Mouse (Mus musculus) liver, adult 2 months (tissue): Measurements from ENCODE around the gene Scly. TPM values are rescaled to one million over a fixed set of nuclear protein-coding genes. Genes with fewer than 3 reads are reported as not detected.

Experiments
- DNase-seq: peaks from one replicate; pipeline ENCODE4 v3.0.0-alpha.2; 2011; ENCODE audit warnings: low read depth, low spot score; ENCODE audit errors: extremely low read depth
- H3K27ac ChIP-seq: fragments of 200-500 bp; replicated peaks from 2 replicates; pipeline ENCODE4 v1.5.1; 2012; ENCODE audit warnings: low read depth, mild to moderate bottlenecking, control low read depth, inconsistent platforms, low read length; ENCODE audit not compliant: insufficient read depth
- H3K27me3 ChIP-seq: fragments of 200-500 bp; 2 replicates; pipeline ENCODE4 v1.6.1; 2012; ENCODE audit warnings: mild to moderate bottlenecking, moderate library complexity, low read length, inconsistent platforms; ENCODE audit not compliant: control insufficient read depth, insufficient read depth
- H3K36me3 ChIP-seq: fragments of 200-500 bp; 2 replicates; pipeline ENCODE4 v1.6.1; 2012; ENCODE audit warnings: low read length, inconsistent platforms; ENCODE audit not compliant: control insufficient read depth, insufficient read depth
- H3K4me1 ChIP-seq: fragments of 200-500 bp; 2 replicates; pipeline ENCODE4 v1.6.1; 2011; ENCODE audit warnings: low read length; ENCODE audit not compliant: control insufficient read depth, insufficient read depth
- H3K4me3 ChIP-seq: fragments of 200-500 bp; 2 replicates; pipeline ENCODE4 v1.5.1; 2011; ENCODE audit warnings: low read depth, mild to moderate bottlenecking, control low read depth, low read length, moderate library complexity; ENCODE audit not compliant: insufficient read depth
- H3K79me2 ChIP-seq: fragments of 200-500 bp; 2 replicates; pipeline ENCODE4 v1.6.1; 2012; ENCODE audit warnings: inconsistent platforms, mild to moderate bottlenecking, low read length, moderate library complexity; ENCODE audit not compliant: control insufficient read depth, insufficient read depth
- H3K9ac ChIP-seq: fragments of 200-500 bp; 2 replicates; pipeline ENCODE4 v1.6.1; 2012; ENCODE audit warnings: low read depth, mild to moderate bottlenecking, control low read depth, inconsistent platforms, low read length
- CTCF ChIP-seq: fragments of 200-500 bp; IDR thresholded peaks from 2 replicates; pipeline ENCODE4 v1.5.1; 2011; ENCODE audit warnings: low read depth, low read length, control low read depth
- POLR2A ChIP-seq: fragments of 200-500 bp; IDR thresholded peaks from 2 replicates; pipeline ENCODE4 v1.6.1; 2011; ENCODE audit warnings: low read length, control low read depth; ENCODE audit not compliant: insufficient read depth; ENCODE audit errors: extremely low read depth
- WGBS: fragments of 180-500 bp; shearing (Covaris S2); methylation state at CpG from one replicate; pipeline ENCODE4 v1.1.7; 2018; 5-methylcytosine and 5-hydroxymethylcytosine counted together
- polyA plus RNA-seq: library from polyadenylated mRNA; depleted of rRNA; stranded (reverse); fragments of >200 nt; gene quantifications from 2 replicates; pipeline ENCODE4 v1.2.3, GENCODE M21; 2012
- total RNA-seq: library from RNA; depleted of rRNA; stranded (reverse); fragments of >200 nt; gene quantifications from 2 replicates; pipeline ENCODE4 v1.2.3, GENCODE M21; 2014

Gene Scly
- total and polyA plus RNA-seq, 2 experiments, result 50.4 to 106 TPM

DNA sequence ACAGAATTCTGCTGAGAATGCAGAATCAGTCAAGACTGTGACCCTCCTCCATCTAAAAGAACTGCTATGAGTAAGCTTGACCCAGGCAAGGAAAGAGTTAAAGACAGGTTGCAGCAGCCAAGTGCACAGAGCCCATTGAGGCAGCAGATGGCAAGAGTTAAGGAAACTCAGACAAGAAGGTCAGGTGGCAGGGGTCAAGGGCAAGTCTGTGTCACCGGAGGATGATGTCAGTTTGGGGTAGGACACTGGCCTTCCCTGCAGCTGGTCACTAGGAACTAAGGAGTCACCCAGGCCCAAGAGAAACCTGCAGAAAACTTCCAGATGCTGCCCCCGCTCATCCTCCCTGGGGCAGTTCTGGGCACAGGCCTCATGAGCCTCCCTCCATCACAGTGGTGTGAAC lies 26.5 kb downstream of the Scly start:
- no peaks in the 10 kb centered on the region for H3K27me3 ChIP-seq
- no peak overlapping the region for H3K4me3 ChIP-seq
- H3K27ac ChIP-seq, result no peak overlapping the region
- H3K79me2 ChIP-seq, result no peaks in the 10 kb centered on the region
- WGBS, result 90% methylated on average over 2 of the region's 2 CpGs
- no peak for DNase-seq
- H3K9ac ChIP-seq, result no peak overlapping the region
- H3K36me3 ChIP-seq, result no peaks in the 10 kb centered on the region
- TF ChIP-seq CTCF (no peak), POLR2A (no peak)
- H3K4me1 ChIP-seq, result peaks cover 7% of the 10 kb centered on the region

DNA sequence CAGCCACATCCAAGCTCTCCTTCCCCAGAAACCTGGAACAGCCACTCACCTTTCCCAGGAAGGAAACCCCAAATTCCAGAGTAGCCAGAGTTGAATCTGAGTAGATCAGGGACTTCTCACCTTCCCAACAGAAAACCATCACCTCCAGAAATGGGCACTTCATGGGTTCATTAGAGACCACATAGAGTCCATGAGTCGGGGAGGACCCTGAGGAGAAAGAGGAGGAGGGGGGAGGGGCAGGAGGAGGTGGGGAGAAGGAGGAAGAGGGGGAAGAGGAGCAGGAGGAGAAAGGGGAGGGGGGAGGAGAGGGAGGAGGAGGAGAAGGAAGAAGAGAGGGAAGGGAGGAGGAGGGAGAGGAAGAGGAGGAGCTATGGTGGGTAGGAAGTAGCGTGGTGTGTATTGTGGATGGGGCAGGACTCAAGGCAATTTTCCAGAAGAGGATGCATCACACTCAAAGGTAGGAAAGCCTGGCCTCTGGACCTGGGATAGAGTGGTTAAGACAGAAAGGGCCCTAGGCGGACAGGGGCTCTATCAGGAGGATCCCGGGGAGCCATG lies 27.4 kb downstream of the Scly start:
- WGBS, result 83% methylated on average over 4 of the region's 4 CpGs
- H3K9ac ChIP-seq, result no peak overlapping the region
- TF ChIP-seq POLR2A, result no peak

DNA sequence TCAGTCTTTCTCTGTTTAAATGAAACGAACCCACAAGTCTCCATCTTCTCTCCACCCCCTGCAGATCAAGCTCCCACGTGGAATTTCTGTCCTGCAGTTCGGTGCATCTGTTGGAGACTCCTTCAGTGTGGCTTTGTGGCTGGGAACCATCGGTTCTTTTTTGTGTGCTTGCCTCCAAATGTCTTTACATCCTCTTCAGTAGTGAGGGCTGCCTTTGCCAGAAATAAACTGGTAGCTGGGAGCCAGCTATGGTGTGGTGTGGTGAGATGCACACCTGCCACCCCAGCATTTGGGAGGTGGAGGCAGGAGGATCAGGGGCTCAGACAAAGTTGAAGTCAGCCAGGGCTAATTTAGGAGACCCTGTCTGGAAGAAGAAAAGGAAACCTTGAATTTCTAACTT lies 34.0 kb downstream of the Scly start:
- Histone ChIP-seq H3K27ac (no peak overlapping the region), H3K36me3 (no peaks in the 10 kb centered on the region), H3K4me1 (no peaks in the 10 kb centered on the region), H3K27me3 (no peaks in the 10 kb centered on the region), H3K79me2 (no peaks in the 10 kb centered on the region), H3K9ac (no peak overlapping the region), H3K4me3 (no peak overlapping the region)
- 65% methylated on average over 4 of the region's 4 CpGs for WGBS
- no peak for DNase-seq
- TF ChIP-seq CTCF (no peak), POLR2A (no peak)

More for the DNA sequence above, 27.4 kb downstream of the Scly start:
- Histone ChIP-seq H3K27ac (no peak overlapping the region), H3K4me3 (no peak overlapping the region), H3K36me3 (no peaks in the 10 kb centered on the region), H3K27me3 (no peaks in the 10 kb centered on the region), H3K4me1 (peaks cover 7% of the 10 kb centered on the region), H3K79me2 (no peaks in the 10 kb centered on the region)
- DNase-seq, result no peak

DNA sequence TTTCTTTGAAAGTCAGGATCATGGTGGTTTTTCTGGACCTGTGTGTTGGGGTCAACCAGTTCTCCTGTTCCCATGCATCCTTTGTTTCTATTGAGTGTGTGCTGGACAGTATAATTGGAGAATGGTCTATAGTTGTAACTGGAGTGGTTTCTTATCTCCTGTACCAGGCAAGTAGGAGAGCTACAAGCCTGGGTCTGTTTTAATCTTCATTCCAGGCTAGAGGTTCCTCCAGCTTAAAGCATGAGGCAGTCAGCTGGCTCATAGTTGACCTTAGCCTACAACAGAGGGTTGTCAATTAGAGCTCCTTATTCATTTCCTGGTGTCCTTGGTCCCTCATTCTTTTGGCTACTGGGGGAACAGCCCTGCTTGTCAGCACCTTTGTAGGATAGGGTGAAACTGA lies 35.4 kb downstream of the Scly start:
- no peak for DNase-seq
- Histone ChIP-seq H3K36me3 (no peaks in the 10 kb centered on the region), H3K4me1 (no peaks in the 10 kb centered on the region), H3K27ac (no peak overlapping the region), H3K27me3 (no peaks in the 10 kb centered on the region), H3K9ac (no peak overlapping the region), H3K79me2 (no peaks in the 10 kb centered on the region), H3K4me3 (no peak overlapping the region)
- TF ChIP-seq CTCF, result no peak
- no peak for TF ChIP-seq POLR2A

DNA sequence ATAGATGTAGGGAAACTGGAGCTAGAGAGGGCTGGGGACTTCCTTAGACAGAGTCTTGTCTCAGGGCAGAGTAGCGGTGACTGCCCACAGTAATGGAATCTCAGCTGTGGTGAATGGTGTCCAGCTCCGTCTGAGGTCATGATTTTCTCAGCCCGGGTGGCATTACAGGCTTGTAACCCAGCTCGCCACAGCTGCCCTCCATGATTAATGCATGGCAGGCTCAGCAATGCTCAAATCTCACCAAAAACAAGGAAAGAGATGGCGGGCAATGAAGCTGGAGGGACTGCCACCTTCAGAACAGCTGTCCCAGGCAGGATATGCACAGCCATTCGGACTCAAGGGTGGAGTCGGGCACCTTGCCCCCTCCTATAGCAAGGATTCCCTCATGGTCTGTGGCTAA lies 39.2 kb downstream of the Scly start:
- Histone ChIP-seq H3K27me3 (no peaks in the 10 kb centered on the region; the same call in 1 of the 2 replicates), H3K27ac (no peak overlapping the region), H3K4me3 (no peak overlapping the region), H3K9ac (no peak overlapping the region), H3K36me3 (no peaks in the 10 kb centered on the region), H3K4me1 (no peaks in the 10 kb centered on the region), H3K79me2 (no peaks in the 10 kb centered on the region)
- WGBS, result 91% methylated on average over 7 of the region's 7 CpGs
- no peak for DNase-seq
- TF ChIP-seq CTCF (no peak), POLR2A (no peak)

DNA sequence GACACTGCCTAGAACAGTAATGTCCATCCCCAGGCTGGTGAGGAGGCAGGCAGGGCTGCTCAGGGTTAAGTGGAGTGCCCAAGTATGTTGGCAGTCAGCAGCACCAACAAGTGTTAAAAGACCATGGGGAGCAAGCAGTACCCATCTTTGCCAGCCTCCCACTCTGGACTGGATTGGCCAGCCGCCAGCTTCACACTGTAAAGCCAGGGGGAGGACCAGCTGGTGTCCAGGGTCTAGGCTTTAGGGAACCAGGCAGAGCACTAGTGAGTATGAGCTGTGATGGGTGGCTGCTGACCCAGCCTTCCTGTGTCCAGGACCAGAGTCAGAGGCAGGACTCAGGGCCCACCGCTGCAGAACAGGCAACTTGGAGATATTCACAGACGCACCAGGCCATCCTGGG lies 45.9 kb downstream of the Scly start:
- Histone ChIP-seq H3K4me3 (no peak overlapping the region), H3K4me1 (no peaks in the 10 kb centered on the region), H3K9ac (no peak overlapping the region), H3K27ac (no peak overlapping the region), H3K36me3 (no peaks in the 10 kb centered on the region), H3K79me2 (no peaks in the 10 kb centered on the region), H3K27me3 (peaks cover 16% of the 10 kb centered on the region)
- DNase-seq, result no peak
- no peak for TF ChIP-seq CTCF
- TF ChIP-seq POLR2A, result no peak
- 81% methylated on average over 3 of the region's 3 CpGs for WGBS
